In the genomic region with DNA sequence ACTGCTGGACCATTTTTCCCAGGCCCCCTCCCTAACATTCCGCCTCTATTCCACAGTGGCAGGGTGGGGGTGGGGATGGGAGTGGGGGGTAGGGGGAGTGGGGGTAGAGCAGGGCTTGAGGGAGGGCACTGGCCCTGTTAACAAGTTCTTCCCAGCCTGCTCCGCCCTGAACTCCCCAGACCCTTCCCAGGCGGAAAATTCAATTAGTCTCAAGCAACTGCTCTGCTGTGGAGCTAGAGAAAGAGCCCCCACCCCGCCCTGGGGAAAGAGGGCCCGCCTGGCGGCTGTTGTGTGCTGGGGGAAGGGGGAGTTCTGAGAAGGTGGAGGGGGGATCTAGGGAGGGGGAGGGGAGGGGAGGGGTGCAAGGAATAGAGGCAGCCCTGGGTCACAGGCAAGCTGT, we compare ENCODE assay signal across 13 mouse cellular contexts. TPM values are rescaled to one million over a fixed set of nuclear protein-coding genes. Genes with fewer than 3 reads are reported as not detected.
DNase-seq lines count a peak whose midpoint lies in the region; ATAC-seq lines count a peak whose summit lies in the region.
"Had no signal": no experiment of that assay in that cellular context is flagged by ENCODE, and none has a peak within 500 bp of the region (broad histone marks: within the 10 kb centered on the region; RNA-seq: fewer than 3 reads in every experiment).

No protein-coding gene starts in this region.

- H3K9me3 ChIP-seq in hindbrain, embryonic 11.5 days (ENCODE audit: control insufficient read depth, low read length) = no peaks in the 10 kb centered on the region
- no peaks in the 10 kb centered on the region for H3K9me3 ChIP-seq in midbrain, embryonic 14.5 days (ENCODE audit: control insufficient read depth, low read length)

- H3K36me3 ChIP-seq in hindbrain, embryonic 11.5 days (ENCODE audit: control insufficient read depth, insufficient read depth, low read length) = no peaks in the 10 kb centered on the region
- no peaks in the 10 kb centered on the region for H3K36me3 ChIP-seq in midbrain, embryonic 14.5 days (ENCODE audit: control insufficient read depth, insufficient read depth, low read length)

- H3K27me3 ChIP-seq in hindbrain, embryonic 11.5 days (ENCODE audit: control insufficient read depth, insufficient read depth, low read length) = no peaks in the 10 kb centered on the region
- H3K27me3 ChIP-seq in midbrain, embryonic 14.5 days (ENCODE audit: control insufficient read depth, insufficient read depth, low read length) = no peaks in the 10 kb centered on the region

- ATAC-seq in hindbrain, embryonic 11.5 days (ENCODE audit: low FRiP score) = peak; percentile 81
- peak; percentile 67 for ATAC-seq in midbrain, embryonic 14.5 days (ENCODE audit: low FRiP score, low TSS enrichment)
- ATAC-seq in inflammation-experienced regulatory T-cells, adult 6 months = no peak

- 0% methylated on average over 5 of the region's 6 CpGs for WGBS in hindbrain, embryonic 11.5 days
- WGBS in midbrain, embryonic 14.5 days = 3% methylated on average over 6 of the region's 6 CpGs

- H3K4me2 ChIP-seq in hindbrain, embryonic 11.5 days (replicated peaks; ENCODE audit: low read depth, low read length) = no peak overlapping the region
- no peak overlapping the region for H3K4me2 ChIP-seq in midbrain, embryonic 14.5 days (ENCODE audit: low read length)

- H3K27ac ChIP-seq in hindbrain, embryonic 11.5 days (ENCODE audit: low read depth, low read length) = peak overlapping the region; percentile 75
- no peak overlapping the region for H3K27ac ChIP-seq in midbrain, embryonic 14.5 days (replicated peaks; ENCODE audit: low read depth, low read length)

- no peak overlapping the region for H3K4me3 ChIP-seq in hindbrain, embryonic 11.5 days (ENCODE audit: low read depth, low read length)
- no peak overlapping the region for H3K4me3 ChIP-seq in midbrain, embryonic 14.5 days (replicated peaks; ENCODE audit: low read depth, low read length)
- H3K4me3 ChIP-seq: myocyte had no signal

- DNase-seq in left cerebral cortex, postnatal 4 days = peak; percentile 62
- no peak for DNase-seq in left cerebral cortex, adult 11 months (ENCODE audit: low spot score)
- DNase-seq in hindbrain, embryonic 11.5 days (ENCODE audit: low spot score) = peak; percentile 79
- DNase-seq in midbrain, embryonic 14.5 days = peak; percentile 79
- no peak for DNase-seq in frontal cortex, postnatal 10 days (ENCODE audit: low spot score in 2 of 2)
- no peak for DNase-seq in urinary bladder, adult 18-20 months (ENCODE audit: low spot score in 2 of 2)
- no peak for DNase-seq in Muller cell, postnatal 12 days (ENCODE audit: inconsistent ontology term)
- DNase-seq: adrenal gland, adult 8-10 months; cerebellum, postnatal 14 days; kidney, adult 18-20 months had no signal

- intact Hi-C loops in left cerebral cortex, postnatal 4 days (cut with DNase I) = no loop called here

- no peak overlapping the region for H3K9ac ChIP-seq in hindbrain, embryonic 11.5 days (ENCODE audit: low read depth, low read length)
- H3K9ac ChIP-seq in midbrain, embryonic 14.5 days (replicated peaks; ENCODE audit: low read length) = no peak overlapping the region

- H3K4me1 ChIP-seq in hindbrain, embryonic 11.5 days (replicated peaks; ENCODE audit: control insufficient read depth, insufficient read depth, low read length) = peaks cover 43% of the 10 kb centered on the region
- H3K4me1 ChIP-seq in midbrain, embryonic 14.5 days (ENCODE audit: control insufficient read depth, insufficient read depth, low read length) = peaks cover 50% of the 10 kb centered on the region

RNA-seq across cellular contexts. Expression of gene Grifin, which starts 14.9 kb away (rescaled TPM):
- total RNA-seq in left cerebral cortex, postnatal 4 days (2021) = not detected
- not detected in 2 replicates for polyA plus RNA-seq in hindbrain, embryonic 11.5 days (2014; fragmentation: Nextera tagmentation; extraction: Ambion mirVana)
- not detected in 2 replicates for polyA plus RNA-seq in midbrain, embryonic 14.5 days (2014; fragmentation: Nextera tagmentation; extraction: Ambion mirVana)
- polyA plus RNA-seq in inflammation-experienced regulatory T-cells, adult 6 months (2017; shearing (Covaris generic)) = 1 to 10 TPM; 1.2 to 5.5 (median 1.9) TPM
- total RNA-seq: adrenal gland, adult 8-10 months; granulocyte monocyte progenitor cell, adult 5-6 weeks had no signal
- polyA plus RNA-seq: myocyte had no signal

RNA-seq across cellular contexts. Expression of gene Lfng, which starts 27.3 kb away (rescaled TPM):
- total RNA-seq in left cerebral cortex, postnatal 4 days (2021) = 10 to 100 TPM; 19.7 to 20.7 TPM
- 34.1 and 38.8 TPM in 2 replicates for polyA plus RNA-seq in hindbrain, embryonic 11.5 days (2014; fragmentation: Nextera tagmentation; extraction: Ambion mirVana)
- 20.5 and 25.2 TPM in 2 replicates for polyA plus RNA-seq in midbrain, embryonic 14.5 days (2014; fragmentation: Nextera tagmentation; extraction: Ambion mirVana)
- polyA plus RNA-seq in inflammation-experienced regulatory T-cells, adult 6 months (2017; shearing (Covaris generic)) = 10 to 100 TPM; 16.8 to 44.8 (median 23.1) TPM

Comparison
In these comparisons a context has a peak if more than half of its experiments do, and no peak if none do; other contexts are left out.
1. DNase-seq: peak in left cerebral cortex, postnatal 4 days (single experiment), hindbrain, embryonic 11.5 days (single experiment) and midbrain, embryonic 14.5 days (single experiment); none in left cerebral cortex, adult 11 months (single experiment), frontal cortex, postnatal 10 days (0 of 2), urinary bladder, adult 18-20 months (0 of 2) and Muller cell, postnatal 12 days (single experiment).